Mouse (Mus musculus): ENCODE measurements around the gene Fbxo7.

Gene Fbxo7

GRCm38 (mm10) chr10:86091919-86092318, 70.1 kb downstream of the Fbxo7 start:
- DNase-seq (ENCODE audit: low spot score), result no peak

GRCm38 (mm10) chr10:86093109-86094035, 71.6 kb downstream of the Fbxo7 start:
- DNase-seq (ENCODE audit: low spot score), result no peak

GRCm38 (mm10) chr10:86098363-86098762, 76.6 kb downstream of the Fbxo7 start:
- DNase-seq (ENCODE audit: low spot score), result no peak

- DNase-seq (ENCODE audit: low spot score), result no peak
These were observed 78.6 kb downstream of the Fbxo7 start for GRCm38 (mm10) chr10:86100281-86100851.

All from ovary, adult 18-20 months (tissue).